Mouse (Mus musculus) megakaryocyte-erythroid progenitor cell, adult 5-6 weeks (primary cell): Measurements from ENCODE around the gene Htra1. TPM values are rescaled to one million over a fixed set of nuclear protein-coding genes. Genes with fewer than 3 reads are reported as not detected.

Source experiments
- ATAC-seq: replicated peaks from 2 replicates; pipeline ENCODE4 v1.8.0; 2016; ENCODE audit warnings: mild to moderate bottlenecking, inconsistent platforms; ENCODE audit not compliant: severe bottlenecking, poor library complexity, low FRiP score, low TSS enrichment
- total RNA-seq, 2 experiments: library from RNA; stranded (forward) in 1 of 2; stranded (reverse) in 1 of 2; fragments of 200-1000, 215-1000 nt in 1 of 2; fragments of >200 nt in 1 of 2; fragmentation: Nextera tagmentation in 1 of 2; gene quantifications; 2 replicates each; pipeline ENCODE4 v1.2.3; 2014 to 2017

Htra1 gene
- total RNA-seq, 2 experiments from 2014 or later, result not detected

DNA sequence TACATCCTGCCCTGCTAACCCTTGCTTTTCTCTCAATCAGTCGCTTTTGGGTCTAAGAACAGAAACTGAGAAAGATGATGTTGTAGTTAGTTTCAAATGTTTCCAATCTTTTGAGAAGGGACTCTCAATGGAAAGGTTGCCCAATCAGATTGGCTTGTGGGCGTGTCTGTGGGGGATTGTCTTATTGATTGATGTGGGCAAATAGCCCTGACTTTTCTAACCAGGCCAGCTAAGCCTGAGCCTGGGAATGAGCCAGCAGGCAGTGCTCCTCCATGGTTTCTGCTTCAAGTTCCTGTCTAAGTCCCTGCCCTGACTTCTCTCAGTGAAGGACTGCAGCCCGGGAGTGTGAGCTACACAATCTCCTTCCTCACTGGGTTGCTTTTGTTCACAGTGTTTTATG lies 53.5 kb downstream of the Htra1 start:
- no peak for ATAC-seq

- no peak for ATAC-seq
These were observed 55.4 kb downstream of the Htra1 start for GRCm38 (mm10) chr7:130991174-130991789.

DNA sequence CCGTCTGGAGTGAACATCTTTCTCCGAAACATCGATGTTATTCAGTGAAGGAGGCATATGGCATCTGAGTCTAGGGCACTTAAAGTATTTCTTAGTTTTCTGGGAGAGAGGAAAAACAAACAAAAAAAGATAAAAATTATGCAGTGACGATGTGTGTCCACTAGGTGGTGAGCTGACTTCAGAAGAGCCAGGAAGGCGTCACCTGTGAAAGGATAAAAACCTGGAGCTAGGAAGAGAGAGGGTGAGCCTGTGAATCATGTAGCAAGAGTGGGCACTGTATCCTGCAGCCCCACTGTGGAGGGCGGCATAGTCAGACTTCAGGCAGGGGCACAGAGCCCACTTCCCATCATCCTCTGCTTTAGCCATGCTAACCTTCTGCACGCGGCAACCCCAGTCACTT lies 58.0 kb downstream of the Htra1 start:
- ATAC-seq, result 0 out of 2 replicates have a peak, but pooled peaks have one; percentile 47

GRCm38 (mm10) chr7:131001976-131002726 lies 66.2 kb downstream of the Htra1 start:
- ATAC-seq, result no peak

DNA sequence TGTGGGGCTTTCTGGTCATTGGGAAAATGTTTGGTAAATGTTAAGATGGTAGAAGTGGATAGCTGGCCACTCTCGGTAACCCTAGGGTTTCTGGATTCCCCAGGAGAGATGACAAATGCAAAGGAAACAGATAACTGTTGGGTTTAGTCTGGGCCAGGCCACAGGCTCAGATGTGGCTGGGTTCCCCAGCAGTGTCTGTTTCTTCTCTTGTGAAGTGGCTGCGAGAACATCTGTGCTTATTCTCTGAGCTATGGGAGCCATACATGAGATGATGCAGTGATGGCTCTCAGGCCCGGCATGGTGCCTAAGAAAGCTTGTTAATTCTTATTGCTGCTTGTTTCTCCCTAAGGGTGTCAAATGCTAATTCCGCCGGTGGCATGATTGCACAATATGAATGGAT lies 68.2 kb downstream of the Htra1 start:
- ATAC-seq, result no peak

- no peak for ATAC-seq
These were observed 71.3 kb downstream of the Htra1 start for GRCm38 (mm10) chr7:131007221-131007620.

- no peak for ATAC-seq
These were observed 73.3 kb downstream of the Htra1 start for GRCm38 (mm10) chr7:131009178-131009577.

DNA sequence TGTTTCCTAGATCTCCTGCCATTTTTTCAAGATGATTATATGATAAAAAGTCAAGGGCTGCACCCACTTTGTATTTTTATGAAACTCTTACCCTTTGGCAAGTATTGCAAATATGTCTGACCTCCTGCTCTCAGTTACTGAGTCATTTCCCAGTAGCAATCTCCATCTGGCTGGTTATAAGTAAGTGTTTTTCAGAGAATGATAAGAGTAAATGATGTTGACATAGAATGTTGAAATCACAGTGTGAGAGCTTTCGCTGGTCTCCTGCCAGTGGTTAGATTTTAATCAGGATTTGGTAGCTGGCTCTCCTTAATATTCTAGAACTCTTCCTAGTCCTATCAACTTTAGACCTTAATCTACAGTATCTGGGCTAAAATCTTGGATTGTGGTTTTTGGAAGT lies 76.0 kb downstream of the Htra1 start:
- no peak for ATAC-seq

- ATAC-seq, result no peak
These were observed 83.3 kb downstream of the Htra1 start for GRCm38 (mm10) chr7:131019181-131019580.

DNA sequence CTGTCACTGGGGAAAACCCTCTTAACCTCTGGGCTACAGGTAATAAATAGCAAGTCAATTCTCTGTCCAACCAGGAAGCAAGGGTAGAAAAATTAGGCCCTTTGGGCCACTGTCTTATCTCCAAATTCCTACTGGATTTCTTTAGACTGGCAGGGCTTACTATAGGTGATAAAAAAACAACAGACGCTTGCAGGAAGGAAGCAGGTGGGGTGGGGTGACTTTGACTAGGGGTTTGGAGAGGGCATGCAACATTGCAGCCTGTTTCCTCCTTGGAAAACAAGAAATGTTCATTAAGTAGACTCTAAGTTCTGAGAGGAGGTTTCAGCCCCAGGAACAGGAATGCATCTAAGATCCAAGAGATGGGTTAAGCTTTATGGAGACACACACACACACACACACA lies 88.9 kb downstream of the Htra1 start:
- no peak for ATAC-seq

GRCm38 (mm10) chr7:131027557-131027956 lies 91.6 kb downstream of the Htra1 start:
- ATAC-seq, result no peak

DNA sequence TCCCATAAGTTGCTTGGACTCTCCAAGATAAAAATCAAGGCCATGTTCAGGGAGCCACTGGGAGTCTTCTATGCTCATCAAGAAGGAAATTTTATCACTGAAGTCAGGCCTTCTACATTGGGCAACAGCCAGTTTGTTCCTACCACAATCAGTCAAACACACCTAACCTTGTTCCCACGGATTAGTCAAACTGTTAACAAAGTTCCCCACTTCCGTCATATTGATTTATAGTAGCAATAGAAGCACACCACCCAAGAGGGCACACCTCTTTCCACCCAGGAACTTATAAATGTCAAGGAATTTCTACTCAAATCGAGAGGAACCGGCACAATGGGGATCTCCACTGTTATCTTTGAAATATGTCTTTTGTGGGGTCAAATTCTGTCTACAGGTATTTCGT lies 95.8 kb downstream of the Htra1 start, which contains the start of gene Dmbt1:
TSS of gene Dmbt1 (plus strand) at position 299 of the 400 bp plus-strand sequence.
- ATAC-seq, result no peak

Other genes starting within 250 kb of the Htra1 start
- gene Btbd16, start 162.0 kb upstream of the Htra1 start, total RNA-seq (2014; fragmentation: Nextera tagmentation), result 0.12 and 2.7 TPM in 2 replicates
- gene Btbd16, start 162.0 kb upstream of the Htra1 start, total RNA-seq (2017), result 0.52 and 5.2 TPM in 2 replicates
- 1.2 and 5.4 TPM in 2 replicates for gene Plekha1, start 70.4 kb upstream of the Htra1 start, total RNA-seq (2014; fragmentation: Nextera tagmentation)
- 3.0 and 5.8 TPM in 2 replicates for gene Plekha1, start 70.4 kb upstream of the Htra1 start, total RNA-seq (2017)
- not detected in 2 replicates for gene Dmbt1, start 95.9 kb downstream of the Htra1 start, total RNA-seq (2014; fragmentation: Nextera tagmentation)
- gene Dmbt1, start 95.9 kb downstream of the Htra1 start, total RNA-seq (2017), result not detected in 2 replicates
- gene 4933402N03Rik, start 210.2 kb downstream of the Htra1 start, total RNA-seq (2014; fragmentation: Nextera tagmentation), result not detected in 2 replicates
- not detected in 2 replicates for gene 4933402N03Rik, start 210.2 kb downstream of the Htra1 start, total RNA-seq (2017)
- not detected in 2 replicates for gene 5430419D17Rik, start 238.3 kb downstream of the Htra1 start, total RNA-seq (2014; fragmentation: Nextera tagmentation)
- gene 5430419D17Rik, start 238.3 kb downstream of the Htra1 start, total RNA-seq (2017), result not detected in 2 replicates